Mouse (Mus musculus) kidney, adult 2 months (tissue): Measurements from ENCODE around the gene Mitf. TPM values are rescaled to one million over a fixed set of nuclear protein-coding genes. Genes with fewer than 3 reads are reported as not detected.

ENCODE experiments used
- DNase-seq: peaks from one replicate; pipeline ENCODE4 v3.0.0; 2021
- H3K27ac ChIP-seq: fragments of 200-500 bp; 2 replicates; pipeline ENCODE4 v1.5.1; 2012; ENCODE audit warnings: low read depth, low read length, control low read depth, inconsistent platforms; ENCODE audit not compliant: insufficient read depth
- H3K27me3 ChIP-seq: fragments of 200-500 bp; replicated peaks from 2 replicates; pipeline ENCODE4 v1.6.1; 2012; ENCODE audit warnings: mild to moderate bottlenecking, moderate library complexity, low read length, inconsistent platforms; ENCODE audit not compliant: control insufficient read depth, insufficient read depth
- H3K36me3 ChIP-seq: fragments of 200-500 bp; 2 replicates; pipeline ENCODE4 v1.6.1; 2012; ENCODE audit warnings: mild to moderate bottlenecking, moderate library complexity, low read length, inconsistent platforms; ENCODE audit not compliant: control insufficient read depth, insufficient read depth
- H3K4me1 ChIP-seq: fragments of 200-500 bp; 2 replicates; pipeline ENCODE4 v1.6.1; 2011; ENCODE audit warnings: low read length; ENCODE audit not compliant: control insufficient read depth, insufficient read depth
- H3K4me3 ChIP-seq: fragments of 200-500 bp; 2 replicates; pipeline ENCODE4 v1.5.1; 2011; ENCODE audit warnings: mild to moderate bottlenecking, low read depth, low read length, control low read depth; ENCODE audit not compliant: insufficient read depth
- CTCF ChIP-seq: fragments of 200-500 bp; conservative IDR thresholded peaks from 2 replicates; pipeline ENCODE4 v1.5.1; 2011; ENCODE audit warnings: low read depth, mild to moderate bottlenecking, control low read depth, low read length, moderate library complexity, mixed read lengths; ENCODE audit not compliant: insufficient read depth, insufficient read length
- POLR2A ChIP-seq: fragments of 200-500 bp; IDR thresholded peaks from one replicate; pipeline ENCODE4 v1.6.1; 2011; ENCODE audit warnings: low read depth, low read length, control low read depth
- WGBS: fragments of 180-500 bp; shearing (Covaris S2); methylation state at CpG from one replicate; pipeline ENCODE4 v1.1.7; 2018; 5-methylcytosine and 5-hydroxymethylcytosine counted together
- polyA plus RNA-seq: library from polyadenylated mRNA; depleted of rRNA; stranded (reverse); fragments of >200 nt; gene quantifications from 2 replicates; pipeline ENCODE4 v1.2.3, GENCODE M21; 2012

The Mitf gene
- polyA plus RNA-seq, 1 experiment = 8.3 TPM

DNA sequence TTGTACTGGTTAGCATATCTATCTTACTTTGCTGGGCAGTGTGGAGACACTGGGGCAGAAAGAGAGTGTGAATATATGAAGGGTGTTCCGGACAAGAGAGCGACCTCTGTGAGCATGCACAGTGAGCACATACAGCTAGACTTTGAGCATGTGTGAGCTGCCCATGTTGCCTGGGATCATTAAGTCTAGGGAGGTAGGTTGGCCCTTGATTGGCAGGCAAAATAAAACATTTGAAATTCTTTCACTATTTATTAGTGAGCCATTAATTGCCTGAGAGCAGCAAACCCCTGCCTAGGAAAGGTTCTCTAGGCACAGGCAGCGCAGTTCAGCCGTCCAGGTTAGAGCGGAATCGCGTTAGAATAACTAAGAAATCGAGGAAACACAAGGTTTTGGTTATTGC, 107.9 kb downstream of the Mitf start:
- peaks cover 39% of the 10 kb centered on the region for H3K4me1 ChIP-seq

DNA sequence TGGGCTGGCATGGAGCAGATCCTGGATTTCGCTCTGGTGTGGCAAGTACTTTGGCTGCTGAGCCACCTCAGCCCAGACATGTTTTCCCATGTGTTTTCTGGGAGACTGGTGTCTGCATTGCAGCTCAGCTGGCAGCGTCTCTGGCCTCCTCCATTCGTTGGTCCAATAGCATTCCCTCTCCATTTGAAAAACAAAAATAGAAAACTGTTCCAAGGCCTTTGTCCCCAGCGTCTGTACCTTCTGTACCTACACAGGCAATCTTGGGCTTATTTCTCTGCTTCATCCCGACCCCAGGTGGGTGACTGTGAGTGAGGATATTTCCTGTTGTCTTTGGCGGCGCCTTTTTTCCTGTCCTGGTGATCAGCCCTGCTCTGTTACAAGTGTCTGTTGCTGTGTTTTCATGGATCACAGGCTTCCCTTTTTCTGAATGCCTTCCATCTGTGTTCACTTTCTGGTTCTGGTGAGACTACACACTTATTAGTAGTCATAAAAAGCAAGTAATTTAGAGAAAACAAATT, 109.6 kb downstream of the Mitf start:
- Histone ChIP-seq H3K27ac (peak overlapping the region; percentile 10; the same call in 1 of the 2 replicates), H3K4me1 (peaks cover 39% of the 10 kb centered on the region), H3K36me3 (no peaks in the 10 kb centered on the region), H3K27me3 (no peaks in the 10 kb centered on the region), H3K4me3 (no peak overlapping the region)
- WGBS = 43% methylated on average over 7 of the region's 7 CpGs
- no peak for TF ChIP-seq CTCF
- TF ChIP-seq POLR2A = no peak
- no peak for DNase-seq

More for the DNA sequence above, 107.9 kb downstream of the Mitf start:
- Histone ChIP-seq H3K27me3 (no peaks in the 10 kb centered on the region), H3K36me3 (no peaks in the 10 kb centered on the region), H3K27ac (peak overlapping the region; percentile 59), H3K4me3 (no peak overlapping the region)
- DNase-seq = peak; percentile 79
- TF ChIP-seq CTCF = no peak
- no peak for TF ChIP-seq POLR2A
- WGBS = 36% methylated on average over 8 of the region's 8 CpGs

DNA sequence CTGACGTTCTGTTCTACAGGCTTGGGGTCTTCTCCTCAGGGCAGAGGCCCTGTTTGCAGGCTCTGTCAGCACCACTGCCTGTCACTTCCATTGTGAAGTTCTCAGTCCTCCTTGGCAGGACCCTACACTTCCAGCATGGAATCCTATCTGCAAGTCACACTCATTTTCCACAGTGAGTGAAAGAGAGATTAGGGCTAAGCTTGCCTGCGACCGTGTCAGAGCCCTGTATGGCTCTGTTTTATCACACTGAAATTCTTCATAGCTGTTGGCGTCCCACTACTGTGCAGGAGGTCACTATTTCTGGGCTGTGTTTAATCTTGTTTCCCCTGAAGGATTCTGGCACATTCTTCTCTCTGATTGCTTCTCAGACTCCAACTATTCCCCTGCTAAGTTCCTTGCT, 111.2 kb downstream of the Mitf start:
- Histone ChIP-seq H3K4me1 (peaks cover 32% of the 10 kb centered on the region), H3K27ac (peak overlapping the region; percentile 15; the same call in 1 of the 2 replicates), H3K36me3 (no peaks in the 10 kb centered on the region), H3K4me3 (no peak overlapping the region), H3K27me3 (no peaks in the 10 kb centered on the region)
- TF ChIP-seq CTCF = no peak
- no peak for TF ChIP-seq POLR2A
- DNase-seq = no peak
- WGBS = 61% methylated on average over 4 of the region's 4 CpGs

DNA sequence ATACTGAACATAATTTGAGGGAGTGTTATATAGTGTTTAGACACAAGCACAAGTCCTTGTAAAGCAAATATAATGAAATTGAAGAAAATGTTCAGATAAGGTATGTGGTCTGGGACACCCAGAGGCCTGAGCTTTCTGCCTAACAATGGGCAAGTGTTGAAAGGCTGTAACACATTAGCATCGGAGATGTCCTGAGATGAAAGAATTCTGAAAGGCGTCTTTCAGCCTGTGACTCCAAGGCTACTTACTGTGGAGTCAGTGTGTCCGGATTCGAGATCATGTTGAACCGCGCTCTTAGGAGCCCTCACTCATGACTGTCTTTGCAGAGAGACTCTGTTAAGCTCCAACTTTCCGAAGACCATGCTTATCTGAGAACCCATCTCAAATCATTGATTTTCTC, 111.6 kb downstream of the Mitf start:
- peak overlapping the region; percentile 33; the same call in 1 of the 2 replicates for H3K27ac ChIP-seq

DNA sequence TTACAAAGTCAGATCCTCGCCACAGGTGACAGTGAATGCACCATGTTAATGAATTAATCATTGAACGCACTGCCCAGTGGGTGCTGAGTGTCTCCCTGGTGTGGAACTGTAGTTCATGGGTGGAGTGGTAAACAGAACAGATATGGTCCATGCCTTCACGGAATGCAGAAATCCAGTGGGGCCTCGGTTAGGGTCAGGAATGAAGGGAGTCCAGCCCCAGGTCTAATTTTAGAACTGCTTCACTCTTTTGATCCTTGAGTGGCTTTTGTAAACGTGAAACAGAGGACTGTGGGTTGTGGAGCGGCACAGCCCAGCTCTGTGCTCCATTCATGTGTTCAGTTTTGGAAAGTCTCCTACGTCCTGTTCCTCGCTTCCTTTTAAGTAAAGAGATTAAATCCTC, 112.4 kb downstream of the Mitf start:
- peak overlapping the region; percentile 86; the same call in 1 of the 2 replicates for H3K27ac ChIP-seq
- TF ChIP-seq POLR2A (no peak), CTCF (no peak)
- H3K36me3 ChIP-seq = no peaks in the 10 kb centered on the region
- no peaks in the 10 kb centered on the region for H3K27me3 ChIP-seq
- 31% methylated on average over 8 of the region's 8 CpGs for WGBS
- H3K4me3 ChIP-seq = no peak overlapping the region
- DNase-seq = peak; percentile 84
- peaks cover 29% of the 10 kb centered on the region for H3K4me1 ChIP-seq

More for the DNA sequence above, 111.6 kb downstream of the Mitf start:
- WGBS = 81% methylated on average over 7 of the region's 7 CpGs
- H3K4me3 ChIP-seq = no peak overlapping the region
- H3K36me3 ChIP-seq = no peaks in the 10 kb centered on the region
- DNase-seq = no peak
- peaks cover 32% of the 10 kb centered on the region for H3K4me1 ChIP-seq
- no peaks in the 10 kb centered on the region for H3K27me3 ChIP-seq
- TF ChIP-seq POLR2A = no peak
- no peak for TF ChIP-seq CTCF

DNA sequence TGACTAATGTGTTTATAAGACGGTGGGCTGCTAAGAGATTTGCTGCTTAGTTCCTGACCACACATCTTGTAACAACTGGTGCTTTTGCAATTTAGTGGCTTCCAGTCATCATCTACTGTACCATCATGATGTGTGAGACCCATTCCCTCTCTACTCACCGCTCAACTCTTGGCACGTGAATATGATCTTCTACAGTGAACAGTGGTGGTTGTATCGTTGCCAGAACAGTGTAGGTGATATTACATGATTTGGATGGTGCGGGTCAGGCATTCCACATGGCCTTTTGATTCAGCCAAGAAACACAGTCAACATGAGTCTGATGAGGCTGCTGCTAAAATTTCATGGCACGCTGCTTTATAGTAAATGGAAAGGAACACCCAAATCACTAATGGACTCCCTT, 114.7 kb downstream of the Mitf start:
- Histone ChIP-seq H3K4me3 (no peak overlapping the region), H3K4me1 (peaks cover 12% of the 10 kb centered on the region), H3K36me3 (no peaks in the 10 kb centered on the region), H3K27me3 (no peaks in the 10 kb centered on the region), H3K27ac (no peak overlapping the region)
- 94% methylated on average over 6 of the region's 6 CpGs for WGBS
- TF ChIP-seq CTCF = no peak
- no peak for TF ChIP-seq POLR2A
- no peak for DNase-seq

DNA sequence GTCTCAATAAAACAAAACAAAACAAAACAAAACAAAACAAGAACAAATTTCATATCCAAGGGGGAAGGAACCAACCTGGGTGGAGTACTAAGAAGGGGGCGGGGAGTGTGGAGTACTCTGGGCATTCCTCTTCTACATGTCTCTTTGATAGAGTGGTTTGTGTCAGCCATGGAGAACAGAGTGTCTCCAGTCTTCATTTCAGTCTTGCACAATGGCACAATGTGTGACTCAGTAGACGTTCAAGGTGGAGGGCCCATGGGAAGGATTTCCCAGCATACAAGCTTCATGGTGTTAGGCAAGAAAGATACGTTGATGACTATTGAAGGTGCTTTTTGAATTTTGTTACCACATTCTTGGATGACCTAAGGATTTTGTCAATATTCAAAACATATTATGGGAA, 117.4 kb downstream of the Mitf start:
- 92% methylated on average over 3 of the region's 3 CpGs for WGBS
- no peak overlapping the region for H3K27ac ChIP-seq
- H3K4me3 ChIP-seq = no peak overlapping the region
- H3K36me3 ChIP-seq = no peaks in the 10 kb centered on the region
- peaks cover 4% of the 10 kb centered on the region; the same call in 1 of the 2 replicates for H3K4me1 ChIP-seq
- TF ChIP-seq CTCF (no peak), POLR2A (no peak)
- DNase-seq = no peak
- H3K27me3 ChIP-seq = no peaks in the 10 kb centered on the region
